Mouse (Mus musculus): ENCODE results near the gene Olfr550.

Olfr550 gene

DNA sequence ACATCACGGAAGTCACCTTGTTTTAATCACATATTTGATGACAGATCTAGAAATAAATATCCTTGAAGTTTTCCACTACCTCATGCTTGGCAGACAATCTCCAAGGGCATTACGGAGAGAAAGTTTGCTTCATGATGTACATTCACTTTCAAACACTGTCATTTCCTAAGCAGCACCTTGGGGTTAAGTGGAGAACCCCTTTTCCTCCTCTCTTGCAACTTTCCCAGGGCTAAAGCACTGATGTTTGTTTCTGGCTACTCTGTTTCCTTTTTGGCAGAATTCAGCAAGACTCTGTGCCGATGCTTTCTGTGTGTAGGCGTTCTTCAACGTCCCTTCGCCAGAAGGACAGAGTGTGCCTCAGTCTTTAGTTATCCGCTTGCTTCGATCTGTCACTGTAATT is at the start of gene Olfr550:
Gene Olfr550 (plus strand): TSS at position 301 of the 400 bp plus-strand sequence.
- DNase-seq, result no peak

- DNase-seq, result no peak
Measured at GRCm38 (mm10) chr7:102529052-102529451, 42.2 kb upstream of the Olfr550 start.

DNA sequence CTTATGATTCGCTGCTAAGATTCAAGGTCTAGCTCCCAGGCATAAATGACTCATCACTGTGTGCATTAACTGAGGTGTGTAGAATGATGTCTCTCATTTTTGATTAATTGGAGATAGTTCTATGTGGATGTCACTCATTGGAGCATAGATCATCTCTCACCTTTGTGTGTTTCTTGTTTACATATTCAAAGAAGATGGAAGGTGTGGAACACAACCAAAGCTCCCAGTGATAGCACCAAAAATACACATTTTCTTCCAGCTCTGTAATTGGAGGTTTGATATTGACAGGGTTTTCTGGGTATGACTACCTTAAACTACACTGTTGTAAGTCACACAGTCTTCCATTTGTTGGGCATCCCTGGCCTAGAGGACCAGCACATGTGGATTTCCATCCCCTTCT is 36.8 kb upstream of the Olfr550 start, which contains the start of gene Olfr547:
Gene Olfr547 (plus strand): TSS at position 301 of the 400 bp plus-strand sequence.
- DNase-seq, result no peak

- DNase-seq, result no peak
Measured at GRCm38 (mm10) chr7:102540596-102540995, 30.6 kb upstream of the Olfr550 start, which contains the start of gene Olfr548-ps1. Olfr548-ps1 (plus strand) TSS chr7:102540896.

- no peak for DNase-seq
Measured at GRCm38 (mm10) chr7:102541251-102541650, 30.0 kb upstream of the Olfr550 start.

- DNase-seq, result no peak
Measured at GRCm38 (mm10) chr7:102549570-102549969, 21.7 kb upstream of the Olfr550 start, which contains the start of gene Olfr549. Olfr549 (plus strand) TSS chr7:102549870.

- DNase-seq, result no peak
Measured at GRCm38 (mm10) chr7:102553279-102553678, 18.0 kb upstream of the Olfr550 start.

DNA sequence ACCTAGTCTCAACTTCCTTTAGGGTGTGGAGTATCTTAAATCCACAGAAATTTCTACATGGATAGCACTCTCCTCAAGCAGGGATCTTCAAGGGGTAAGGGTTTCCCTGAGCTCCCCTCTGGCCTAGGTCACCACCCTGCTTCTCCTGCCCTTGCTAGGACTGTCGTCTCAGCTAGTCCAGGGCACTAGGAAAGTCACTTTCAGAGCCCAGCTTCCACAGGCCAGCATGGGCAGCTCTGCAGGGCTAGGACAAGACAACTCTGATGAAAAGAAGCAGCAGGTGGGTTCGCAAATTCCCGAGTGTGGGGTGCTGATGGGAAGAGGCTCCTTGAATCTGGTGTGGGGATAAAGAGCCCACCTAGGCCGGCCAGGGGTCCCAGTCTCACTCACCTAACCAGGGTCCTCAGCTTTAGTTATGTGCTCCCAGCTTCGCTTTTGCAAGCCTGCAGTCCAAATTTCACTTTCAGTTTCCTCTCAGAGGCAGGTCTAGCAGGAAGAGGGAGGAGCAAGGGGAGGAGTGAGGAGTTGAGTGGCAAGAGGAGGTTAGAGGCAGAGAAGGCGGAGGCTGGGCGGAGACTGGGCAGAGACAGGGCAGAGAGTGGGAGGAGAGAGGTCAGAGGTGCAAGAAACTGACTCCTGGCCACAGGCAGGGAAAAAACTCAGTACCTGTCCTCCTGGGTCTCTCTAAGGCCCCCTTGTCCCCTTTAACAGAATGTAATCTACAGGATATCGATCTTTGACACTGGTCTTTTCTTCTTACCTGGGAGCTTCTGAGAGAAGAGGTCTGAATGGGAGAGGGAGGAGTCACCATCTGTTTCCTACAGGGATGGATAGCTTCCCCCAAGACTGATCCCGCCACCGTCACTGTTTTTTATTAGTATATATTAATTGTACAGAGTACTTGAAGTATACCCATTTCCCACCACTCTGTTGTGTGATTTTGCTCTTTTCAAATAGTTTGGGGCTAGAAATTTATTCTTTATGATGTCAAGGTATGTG is 5.9 kb upstream of the Olfr550 start, which contains the start of gene Trim21:
Gene Trim21 (minus strand): TSS at position 488 of the 999 bp plus-strand sequence.
- peak; percentile 57 to 61 for DNase-seq

GRCm38 (mm10) chr7:102566219-102566618 is 5.0 kb upstream of the Olfr550 start:
- no peak for DNase-seq

- no peak for DNase-seq
Measured at GRCm38 (mm10) chr7:102573174-102573830, 2.1 kb downstream of the Olfr550 start.

DNA sequence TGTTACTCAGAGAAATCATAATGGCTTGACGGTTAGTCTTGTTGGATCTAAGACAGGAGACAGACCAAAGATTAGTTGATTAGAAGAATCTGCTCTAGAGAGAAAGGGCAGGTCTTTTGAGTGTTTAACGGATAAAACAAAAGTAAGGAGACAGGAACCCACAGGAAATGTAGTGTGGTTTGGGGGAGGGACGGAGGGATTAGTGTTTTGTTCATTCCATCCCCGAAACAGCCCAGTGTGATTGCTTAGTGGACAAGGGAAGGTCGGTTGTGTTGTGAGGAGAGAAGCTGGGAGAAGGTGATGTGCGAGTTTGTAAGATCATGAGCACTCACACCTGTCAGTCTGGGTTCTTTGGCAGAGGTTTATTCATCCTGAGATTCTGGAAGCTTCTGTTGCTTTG is 4.8 kb downstream of the Olfr550 start:
- DNase-seq, result no peak

DNA sequence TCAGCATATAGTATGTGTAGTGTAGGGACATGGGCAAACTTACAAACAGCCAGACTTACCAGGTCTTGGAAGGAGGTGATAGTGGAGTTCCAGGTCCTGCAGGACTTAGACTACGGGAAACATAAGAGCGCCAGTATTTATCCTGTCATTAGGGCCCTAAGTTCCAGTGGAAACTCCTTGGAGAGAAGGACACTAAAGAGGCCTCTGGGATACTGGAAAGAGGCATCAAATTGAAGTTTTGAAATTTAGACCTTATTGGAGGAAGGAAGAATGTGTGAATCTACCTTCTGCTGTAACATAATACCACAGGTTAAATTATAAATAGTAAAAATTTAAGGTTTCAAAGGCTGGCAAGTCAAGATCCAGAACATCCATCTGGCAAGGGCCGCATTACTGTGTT is 20.5 kb downstream of the Olfr550 start, which contains the start of gene Olfr551:
Gene Olfr551 (minus strand): TSS at position 101 of the 400 bp plus-strand sequence.
- no peak for DNase-seq

GRCm38 (mm10) chr7:102597378-102598031 is 26.3 kb downstream of the Olfr550 start, which contains the start of gene Olfr552:
Olfr552 (plus strand) TSS chr7:102597770.
- DNase-seq, result no peak

GRCm38 (mm10) chr7:102618118-102618517 is 46.9 kb downstream of the Olfr550 start, which contains the start of gene Olfr553:
Olfr553 (minus strand) TSS chr7:102618218.
- DNase-seq, result no peak

GRCm38 (mm10) chr7:102619608-102620007 is 48.4 kb downstream of the Olfr550 start:
- peak; percentile 49 to 61 for DNase-seq

GRCm38 (mm10) chr7:102620368-102620767 is 49.1 kb downstream of the Olfr550 start:
- peak; percentile 4 to 14 for DNase-seq
